ENCODE assay signal across 11 mouse cellular contexts in genomic region chr6:55676141-55676662, GRCm38 (mm10). TPM values are rescaled to one million over a fixed set of nuclear protein-coding genes. Genes with fewer than 3 reads are reported as not detected.
A peak's percentile ranks its signal among the peaks of the same experiment; 100 is the strongest.
DNase-seq lines count a peak whose midpoint lies in the region; ATAC-seq lines count a peak whose summit lies in the region.
"Had no signal": no experiment of that assay in that cellular context is flagged by ENCODE, and none has a peak within 500 bp of the region (broad histone marks: within the 10 kb centered on the region; RNA-seq: fewer than 3 reads in every experiment).

No protein-coding gene starts in this region.

- no peak overlapping the region for H3K9ac ChIP-seq in limb, embryonic 11.5 days (ENCODE audit: low read length)
- H3K9ac ChIP-seq in embryonic facial prominence, embryonic 15.5 days, result no peak overlapping the region
- H3K9ac ChIP-seq in hindbrain, embryonic 11.5 days (ENCODE audit: low read depth, low read length), result no peak overlapping the region
- no peak overlapping the region for H3K9ac ChIP-seq in neural tube, embryonic 12.5 days

- H3K4me3 ChIP-seq in limb, embryonic 11.5 days (ENCODE audit: low read depth, low read length), result no peak overlapping the region
- no peak overlapping the region for H3K4me3 ChIP-seq in limb, embryonic 10.5 days
- H3K4me3 ChIP-seq in embryonic facial prominence, embryonic 15.5 days (replicated peaks), result no peak overlapping the region
- no peak overlapping the region for H3K4me3 ChIP-seq in hindbrain, embryonic 11.5 days (ENCODE audit: low read depth, low read length)
- peak overlapping the region; percentile 34; the same call in 1 of the 2 replicates for H3K4me3 ChIP-seq in neural tube, embryonic 12.5 days
- H3K4me3 ChIP-seq: myocyte had no signal

- no peaks in the 10 kb centered on the region for H3K36me3 ChIP-seq in limb, embryonic 11.5 days (ENCODE audit: control insufficient read depth, insufficient read depth, low read length)
- H3K36me3 ChIP-seq in limb, embryonic 10.5 days, result no peaks in the 10 kb centered on the region
- H3K36me3 ChIP-seq in embryonic facial prominence, embryonic 15.5 days, result no peaks in the 10 kb centered on the region
- no peaks in the 10 kb centered on the region for H3K36me3 ChIP-seq in hindbrain, embryonic 11.5 days (ENCODE audit: control insufficient read depth, insufficient read depth, low read length)
- no peaks in the 10 kb centered on the region for H3K36me3 ChIP-seq in neural tube, embryonic 12.5 days

- H3K9me3 ChIP-seq in limb, embryonic 11.5 days (ENCODE audit: control insufficient read depth, low read length), result no peaks in the 10 kb centered on the region
- no peaks in the 10 kb centered on the region for H3K9me3 ChIP-seq in limb, embryonic 10.5 days (replicated peaks)
- no peaks in the 10 kb centered on the region for H3K9me3 ChIP-seq in embryonic facial prominence, embryonic 15.5 days (replicated peaks)
- H3K9me3 ChIP-seq in hindbrain, embryonic 11.5 days (ENCODE audit: control insufficient read depth, low read length), result no peaks in the 10 kb centered on the region
- no peaks in the 10 kb centered on the region for H3K9me3 ChIP-seq in neural tube, embryonic 12.5 days

- no peaks in the 10 kb centered on the region for H3K4me1 ChIP-seq in limb, embryonic 11.5 days (ENCODE audit: control insufficient read depth, insufficient read depth, low read length)
- peaks cover 9% of the 10 kb centered on the region for H3K4me1 ChIP-seq in limb, embryonic 10.5 days
- H3K4me1 ChIP-seq in embryonic facial prominence, embryonic 15.5 days, result peaks cover 9% of the 10 kb centered on the region
- H3K4me1 ChIP-seq in hindbrain, embryonic 11.5 days (replicated peaks; ENCODE audit: control insufficient read depth, insufficient read depth, low read length), result no peaks in the 10 kb centered on the region
- peaks cover 9% of the 10 kb centered on the region for H3K4me1 ChIP-seq in neural tube, embryonic 12.5 days

- 0 out of 2 replicates have a peak, but pooled peaks cover 10% of the 10 kb centered on the region for H3K27me3 ChIP-seq in limb, embryonic 11.5 days (ENCODE audit: control insufficient read depth, insufficient read depth, low read length)
- H3K27me3 ChIP-seq in limb, embryonic 10.5 days (ENCODE audit: low read depth, poor library complexity, severe bottlenecking), result peaks cover 40% of the 10 kb centered on the region
- H3K27me3 ChIP-seq in embryonic facial prominence, embryonic 15.5 days, result peaks cover 24% of the 10 kb centered on the region
- H3K27me3 ChIP-seq in hindbrain, embryonic 11.5 days (ENCODE audit: control insufficient read depth, insufficient read depth, low read length), result no peaks in the 10 kb centered on the region
- H3K27me3 ChIP-seq in neural tube, embryonic 12.5 days (replicated peaks), result peaks cover 6% of the 10 kb centered on the region; the same call in 1 of the 2 replicates

- no peak for ATAC-seq in limb, embryonic 11.5 days (ENCODE audit: insufficient number of reproducible peaks, low FRiP score, low TSS enrichment, low read depth)
- ATAC-seq in embryonic facial prominence, embryonic 15.5 days (ENCODE audit: insufficient number of reproducible peaks, low FRiP score, low TSS enrichment, low read depth), result no peak
- no peak; the same call in 1 of the 2 replicates for ATAC-seq in hindbrain, embryonic 11.5 days (ENCODE audit: low FRiP score)
- 0 out of 2 replicates have a peak, but pooled peaks have one; percentile 4 for ATAC-seq in neural tube, embryonic 12.5 days (ENCODE audit: low FRiP score, low read depth)

- no peak for DNase-seq in limb, embryonic 11.5 days (ENCODE audit: low spot score)
- DNase-seq in limb, embryonic 10.5 days (ENCODE audit: low spot score), result no peak
- DNase-seq in hindbrain, embryonic 11.5 days (ENCODE audit: low spot score), result no peak
- no peak for DNase-seq in thymus, postnatal 36 days
- no peak for DNase-seq in urinary bladder, postnatal 4 days (ENCODE audit: low spot score in 2 of 2)
- DNase-seq in testis, postnatal 14 days (ENCODE audit: low spot score), result no peak

- no peak overlapping the region for H3K27ac ChIP-seq in limb, embryonic 11.5 days (replicated peaks; ENCODE audit: low read depth, low read length)
- no peak overlapping the region for H3K27ac ChIP-seq in limb, embryonic 10.5 days
- no peak overlapping the region for H3K27ac ChIP-seq in embryonic facial prominence, embryonic 15.5 days (replicated peaks)
- H3K27ac ChIP-seq in hindbrain, embryonic 11.5 days (ENCODE audit: low read depth, low read length), result no peak overlapping the region
- H3K27ac ChIP-seq in neural tube, embryonic 12.5 days, result no peak overlapping the region

- H3K4me2 ChIP-seq in limb, embryonic 11.5 days (ENCODE audit: low read depth, severe bottlenecking), result peak overlapping the region; percentile 70; the same call in 1 of the 2 replicates
- H3K4me2 ChIP-seq in embryonic facial prominence, embryonic 15.5 days (replicated peaks), result peak overlapping the region; percentile 53; the same call in 1 of the 2 replicates
- 0 out of 2 replicates have a peak overlapping the region, but pooled peaks have one; percentile 76 for H3K4me2 ChIP-seq in hindbrain, embryonic 11.5 days (replicated peaks; ENCODE audit: low read depth, low read length)
- H3K4me2 ChIP-seq in neural tube, embryonic 12.5 days (replicated peaks), result peak overlapping the region; percentile 74

- WGBS in limb, embryonic 11.5 days, result 63% methylated on average over 6 of the region's 6 CpGs
- 73% methylated on average over 6 of the region's 6 CpGs for WGBS in limb, embryonic 10.5 days
- 61% methylated on average over 6 of the region's 6 CpGs for WGBS in embryonic facial prominence, embryonic 15.5 days
- 72% methylated on average over 6 of the region's 6 CpGs for WGBS in hindbrain, embryonic 11.5 days
- WGBS in neural tube, embryonic 12.5 days, result 70% methylated on average over 6 of the region's 6 CpGs

RNA-seq across cellular contexts. Expression of gene Neurod6, which starts 4.9 kb away (rescaled TPM):
- polyA plus RNA-seq in limb, embryonic 11.5 days (2014; fragmentation: Nextera tagmentation; extraction: Ambion mirVana), result not detected in 2 replicates
- not detected in 2 replicates for polyA plus RNA-seq in limb, embryonic 10.5 days (2016; fragmentation: Nextera tagmentation; extraction: Ambion mirVana)
- polyA plus RNA-seq in embryonic facial prominence, embryonic 15.5 days (2015; fragmentation: Nextera tagmentation; extraction: Ambion mirVana), result 0.22 and 0.24 TPM in 2 replicates
- 0.36 and 0.86 TPM in 2 replicates for polyA plus RNA-seq in hindbrain, embryonic 11.5 days (2014; fragmentation: Nextera tagmentation; extraction: Ambion mirVana)
- polyA plus RNA-seq in neural tube, embryonic 12.5 days (2016; fragmentation: Nextera tagmentation; extraction: Ambion mirVana), result 32.0 and 33.6 TPM in 2 replicates
- polyA plus RNA-seq: gonadal fat pad, adult 2 months; liver, adult 2 months; myocyte had no signal

Comparison
In these comparisons a context has a peak if more than half of its experiments do, and no peak if none do; other contexts are left out.
1. RNA of gene Neurod6, which starts 4.9 kb away (polyA plus RNA-seq): 32.0 to 33.6 TPM in neural tube, embryonic 12.5 days; 0.36 to 0.86 TPM in hindbrain, embryonic 11.5 days, 0.22 to 0.24 TPM in embryonic facial prominence, embryonic 15.5 days, not detected in limb, embryonic 11.5 days and not detected in limb, embryonic 10.5 days; every median in the first group is over 10 times any median in the second.
2. Peak in every context shown above with its lines, with median percentiles within 50 percentile points of each other: H3K4me2 ChIP-seq.